Mouse (Mus musculus) kidney, embryonic 15.5 days (tissue): ENCODE measurements at regions not wholly inside any gene's neighbourhood (a gene's known extent, or its start where the extent isn't known, plus 50 kb on each side); places are given as distances from the start of the nearest gene placed in this dataset.
"Not testable (repeated sequence)": the region's sequence is repeated elsewhere in the genome, so short reads cannot be mapped to it uniquely, and the experiment has no call there.

Source experiments
- ATAC-seq: fragments of 200-750 bp; cut with Nextera tagmentation; replicated peaks from 2 replicates; pipeline ENCODE4 v1.8.0; 2017; ENCODE audit warnings: moderate TSS enrichment; ENCODE audit not compliant: low FRiP score
- H3K27ac ChIP-seq: fragments of 300-500 bp; sonication (generic); 2 replicates; pipeline ENCODE4 v1.5.1; 2015; ENCODE audit warnings: mild to moderate bottlenecking, inconsistent platforms
- H3K27me3 ChIP-seq: fragments of 300-500 bp; sonication (generic); 2 replicates; pipeline ENCODE4 v1.6.1; 2015; ENCODE audit warnings: inconsistent platforms
- H3K36me3 ChIP-seq: fragments of 300-500 bp; sonication (generic); 2 replicates; pipeline ENCODE4 v1.6.1; 2015; ENCODE audit warnings: inconsistent platforms
- H3K4me1 ChIP-seq: fragments of 300-500 bp; sonication (generic); 2 replicates; pipeline ENCODE4 v1.6.1; 2015; ENCODE audit warnings: inconsistent platforms
- H3K4me2 ChIP-seq: fragments of 300-500 bp; sonication (generic); 2 replicates; pipeline ENCODE4 v1.6.1; 2015; ENCODE audit warnings: moderate library complexity, mild to moderate bottlenecking, inconsistent platforms
- H3K4me3 ChIP-seq: fragments of 300-500 bp; sonication (generic); replicated peaks from 2 replicates; pipeline ENCODE4 v1.5.1; 2015; ENCODE audit warnings: mild to moderate bottlenecking, inconsistent platforms
- H3K9ac ChIP-seq: fragments of 300-500 bp; sonication (generic); 2 replicates; pipeline ENCODE4 v1.6.1; 2015; ENCODE audit warnings: mild to moderate bottlenecking, inconsistent platforms
- H3K9me3 ChIP-seq: fragments of 300-500 bp; sonication (generic); replicated peaks from 2 replicates; pipeline ENCODE4 v1.6.1; 2016; ENCODE audit warnings: inconsistent platforms
- WGBS: fragments of 180-500 bp; shearing (Covaris S2); methylation state at CpG from one replicate; pipeline ENCODE4 v1.1.7; 2015; ENCODE audit warnings: mixed read lengths; 5-methylcytosine and 5-hydroxymethylcytosine counted together

- 87% methylated on average over 4 of the region's 4 CpGs for WGBS
- H3K9ac ChIP-seq: no peak overlapping the region
- H3K36me3 ChIP-seq: no peaks in the 10 kb centered on the region
- no peak overlapping the region for H3K4me2 ChIP-seq
- H3K4me1 ChIP-seq: no peaks in the 10 kb centered on the region
- no peaks in the 10 kb centered on the region for H3K9me3 ChIP-seq
- H3K4me3 ChIP-seq: no peak overlapping the region
- no peak for ATAC-seq
- H3K27ac ChIP-seq: no peak overlapping the region
- no peaks in the 10 kb centered on the region for H3K27me3 ChIP-seq
Measured at GRCm38 (mm10) chr1:154027303-154027702, 127.3 kb upstream of the Teddm2 start.

- no peak overlapping the region for H3K4me2 ChIP-seq
- no peak overlapping the region for H3K9ac ChIP-seq
- H3K27ac ChIP-seq: no peak overlapping the region
- no peak overlapping the region for H3K4me3 ChIP-seq
- no peaks in the 10 kb centered on the region for H3K27me3 ChIP-seq
- H3K4me1 ChIP-seq: no peaks in the 10 kb centered on the region
- H3K36me3 ChIP-seq: no peaks in the 10 kb centered on the region
- H3K9me3 ChIP-seq: no peaks in the 10 kb centered on the region
- no peak for ATAC-seq
- WGBS: 77% methylated on average over 3 of the region's 3 CpGs
Measured at GRCm38 (mm10) chr1:154029826-154030225, 129.8 kb upstream of the Teddm2 start.

GRCm38 (mm10) chr1:154032669-154033099, 132.7 kb upstream of the Teddm2 start:
- 14% methylated on average over 14 of the region's 14 CpGs for WGBS
- H3K9ac ChIP-seq: no peak overlapping the region
- peak overlapping the region; percentile 21; the same call in 1 of the 2 replicates for H3K4me3 ChIP-seq
- H3K27me3 ChIP-seq: no peaks in the 10 kb centered on the region
- 0 out of 2 replicates have a peak, but pooled peaks have one; percentile 62 for ATAC-seq
- H3K4me2 ChIP-seq: peak overlapping the region; percentile 51
- H3K9me3 ChIP-seq: no peaks in the 10 kb centered on the region
- H3K36me3 ChIP-seq: no peaks in the 10 kb centered on the region
- H3K4me1 ChIP-seq: no peaks in the 10 kb centered on the region
- H3K27ac ChIP-seq: no peak overlapping the region

- Histone ChIP-seq H3K27ac (peak overlapping the region; percentile 13; the same call in 1 of the 2 replicates), H3K27me3 (no peaks in the 10 kb centered on the region), H3K36me3 (no peaks in the 10 kb centered on the region), H3K9me3 (no peaks in the 10 kb centered on the region), H3K4me2 (no peak overlapping the region), H3K4me3 (no peak overlapping the region), H3K4me1 (no peaks in the 10 kb centered on the region), H3K9ac (no peak overlapping the region)
- peak; percentile 86 for ATAC-seq
- whole genome bisulfite sequencing: 71% methylated on average over 13 of the region's 13 CpGs
Measured at GRCm38 (mm10) chr1:154033958-154034606, 134.1 kb upstream of the Teddm2 start.

- H3K4me1 ChIP-seq: no peaks in the 10 kb centered on the region
- no peak overlapping the region for H3K9ac ChIP-seq
- no peak overlapping the region for H3K4me3 ChIP-seq
- ATAC-seq: no peak
- no peaks in the 10 kb centered on the region for H3K36me3 ChIP-seq
- H3K4me2 ChIP-seq: no peak overlapping the region
- no peaks in the 10 kb centered on the region for H3K27me3 ChIP-seq
- no peaks in the 10 kb centered on the region for H3K9me3 ChIP-seq
- H3K27ac ChIP-seq: no peak overlapping the region
- WGBS: 68% methylated on average over 4 of the region's 4 CpGs
Measured at GRCm38 (mm10) chr1:154036729-154037270, 136.8 kb upstream of the Teddm2 start.

GRCm38 (mm10) chr1:154038241-154038640, 138.2 kb upstream of the Teddm2 start:
- H3K27ac ChIP-seq: no peak overlapping the region
- no peak overlapping the region for H3K4me2 ChIP-seq
- H3K4me1 ChIP-seq: no peaks in the 10 kb centered on the region
- H3K9ac ChIP-seq: no peak overlapping the region
- H3K36me3 ChIP-seq: no peaks in the 10 kb centered on the region
- no peak overlapping the region for H3K4me3 ChIP-seq
- no peaks in the 10 kb centered on the region for H3K27me3 ChIP-seq
- no peaks in the 10 kb centered on the region for H3K9me3 ChIP-seq
- WGBS: 75% methylated on average over 2 of the region's 2 CpGs
- no peak for ATAC-seq

GRCm38 (mm10) chr1:154040907-154041306, 140.9 kb upstream of the Teddm2 start:
- ATAC-seq: peak; percentile 56; the same call in 1 of the 2 replicates
- no peak overlapping the region for H3K4me3 ChIP-seq
- H3K9ac ChIP-seq: no peak overlapping the region
- no peaks in the 10 kb centered on the region for H3K9me3 ChIP-seq
- H3K4me1 ChIP-seq: no peaks in the 10 kb centered on the region
- no peak overlapping the region for H3K4me2 ChIP-seq
- H3K36me3 ChIP-seq: no peaks in the 10 kb centered on the region
- H3K27ac ChIP-seq: no peak overlapping the region
- WGBS: 70% methylated on average over 3 of the region's 3 CpGs
- H3K27me3 ChIP-seq: no peaks in the 10 kb centered on the region

- Histone ChIP-seq H3K4me3 (no peak overlapping the region), H3K4me2 (no peak overlapping the region), H3K36me3 (no peaks in the 10 kb centered on the region), H3K27me3 (no peaks in the 10 kb centered on the region), H3K9ac (no peak overlapping the region), H3K27ac (no peak overlapping the region), H3K9me3 (no peaks in the 10 kb centered on the region), H3K4me1 (no peaks in the 10 kb centered on the region)
- ATAC-seq: no peak
- WGBS: 79% methylated on average over 2 of the region's 2 CpGs
Measured at GRCm38 (mm10) chr1:154042956-154043355, 142.9 kb upstream of the Teddm2 start.

- Histone ChIP-seq H3K27ac (no peak overlapping the region), H3K9ac (no peak overlapping the region), H3K4me3 (no peak overlapping the region), H3K4me1 (no peaks in the 10 kb centered on the region), H3K4me2 (no peak overlapping the region), H3K36me3 (no peaks in the 10 kb centered on the region), H3K27me3 (no peaks in the 10 kb centered on the region), H3K9me3 (no peaks in the 10 kb centered on the region)
- WGBS: 81% methylated on average over 4 of the region's 4 CpGs
- no peak for ATAC-seq
Measured at GRCm38 (mm10) chr1:154044712-154045111, 144.7 kb upstream of the Teddm2 start.

- Histone ChIP-seq H3K36me3 (no peaks in the 10 kb centered on the region), H3K4me2 (no peak overlapping the region), H3K27me3 (no peaks in the 10 kb centered on the region), H3K9ac (no peak overlapping the region), H3K4me3 (no peak overlapping the region), H3K4me1 (no peaks in the 10 kb centered on the region), H3K9me3 (no peaks in the 10 kb centered on the region), H3K27ac (no peak overlapping the region)
- ATAC-seq: no peak
Measured at GRCm38 (mm10) chr1:154045951-154046350, 145.9 kb upstream of the Teddm2 start.

GRCm38 (mm10) chr1:154053641-154054040, 147.3 kb upstream of the Zfp648 start:
- Histone ChIP-seq H3K4me3 (no peak overlapping the region), H3K4me2 (no peak overlapping the region), H3K9me3 (no peaks in the 10 kb centered on the region), H3K9ac (no peak overlapping the region), H3K27me3 (no peaks in the 10 kb centered on the region), H3K36me3 (no peaks in the 10 kb centered on the region), H3K4me1 (no peaks in the 10 kb centered on the region), H3K27ac (no peak overlapping the region)
- 90% methylated on average over 7 of the region's 7 CpGs for WGBS
- no peak for ATAC-seq

GRCm38 (mm10) chr1:154054874-154055273, 146.1 kb upstream of the Zfp648 start:
- Histone ChIP-seq H3K36me3 (no peaks in the 10 kb centered on the region), H3K4me3 (no peak overlapping the region), H3K9ac (no peak overlapping the region), H3K4me1 (no peaks in the 10 kb centered on the region), H3K27me3 (no peaks in the 10 kb centered on the region), H3K27ac (no peak overlapping the region), H3K9me3 (no peaks in the 10 kb centered on the region), H3K4me2 (no peak overlapping the region)
- no peak for ATAC-seq
- 70% methylated on average over 1 of the region's 1 CpGs for WGBS

GRCm38 (mm10) chr1:154061397-154061796, 139.6 kb upstream of the Zfp648 start:
- H3K27ac ChIP-seq, H3K9ac ChIP-seq, H3K9me3 ChIP-seq, H3K4me3 ChIP-seq, H3K36me3 ChIP-seq, H3K4me1 ChIP-seq, H3K27me3 ChIP-seq, H3K4me2 ChIP-seq, ATAC-seq: not testable (repeated sequence)
- WGBS: 77% methylated on average over 2 of the region's 2 CpGs
